Mouse (Mus musculus) embryonic facial prominence, embryonic 11.5 days (tissue): ENCODE results near the gene Naip2. TPM values are rescaled to one million over a fixed set of nuclear protein-coding genes. Genes with fewer than 3 reads are reported as not detected.
"Not testable (repeated sequence)": the region's sequence is repeated elsewhere in the genome, so short reads cannot be mapped to it uniquely, and the experiment has no call there.

Source experiments
- ATAC-seq: fragments of 200-750 bp; cut with Nextera tagmentation; replicated peaks from 2 replicates; pipeline ENCODE4 v1.8.0; 2017; ENCODE audit warnings: low read depth; ENCODE audit not compliant: insufficient number of reproducible peaks, low FRiP score, low TSS enrichment
- DNase-seq: peaks from one replicate; pipeline ENCODE4 v3.0.0-alpha.2; 2015; ENCODE audit warnings: low spot score
- H3K27ac ChIP-seq: fragments of 300-500 bp; sonication (generic); replicated peaks from 2 replicates; pipeline ENCODE4 v1.5.1; 2014; ENCODE audit warnings: mild to moderate bottlenecking, low read depth, low read length, control low read depth
- H3K27me3 ChIP-seq: fragments of 300-500 bp; sonication (generic); 2 replicates; pipeline ENCODE4 v1.6.1; 2014; ENCODE audit warnings: mild to moderate bottlenecking, low read length, moderate library complexity, mixed read lengths; ENCODE audit not compliant: control insufficient read depth, insufficient read depth
- H3K36me3 ChIP-seq: fragments of 300-500 bp; sonication (generic); replicated peaks from 2 replicates; pipeline ENCODE4 v1.6.1; 2014; ENCODE audit warnings: low read depth, mild to moderate bottlenecking, low read length, moderate library complexity, mixed read lengths; ENCODE audit not compliant: control insufficient read depth, insufficient read depth
- H3K4me1 ChIP-seq: fragments of 300-500 bp; sonication (generic); 2 replicates; pipeline ENCODE4 v1.6.1; 2014; ENCODE audit warnings: low read length, mixed read lengths; ENCODE audit not compliant: control insufficient read depth, insufficient read depth
- H3K4me2 ChIP-seq: fragments of 300-500 bp; sonication (generic); 2 replicates; pipeline ENCODE4 v1.6.1; 2014; ENCODE audit warnings: low read depth, mild to moderate bottlenecking, control low read depth, low read length, moderate library complexity
- H3K4me3 ChIP-seq: fragments of 300-500 bp; sonication (generic); 2 replicates; pipeline ENCODE4 v1.5.1; 2014; ENCODE audit warnings: low read depth, low read length, control low read depth
- H3K9ac ChIP-seq: fragments of 300-500 bp; sonication (generic); replicated peaks from 2 replicates; pipeline ENCODE4 v1.6.1; 2014; ENCODE audit warnings: mild to moderate bottlenecking, control low read depth, low read length
- H3K9me3 ChIP-seq: fragments of 300-500 bp; sonication (generic); replicated peaks from 2 replicates; pipeline ENCODE4 v1.6.1; 2016; ENCODE audit warnings: mild to moderate bottlenecking, low read length, inconsistent platforms, mixed read lengths; ENCODE audit not compliant: control insufficient read depth
- WGBS: fragments of 180-500 bp; shearing (Covaris S2); extraction: QIAGEN DNeasy Blood & Tissue Kit; methylation state at CpG from one replicate; pipeline ENCODE4 v1.1.7; 2014; 5-methylcytosine and 5-hydroxymethylcytosine counted together
- polyA plus RNA-seq: library from polyadenylated mRNA; unstranded; fragments of >200 nt; fragmentation: Nextera tagmentation; extraction: Ambion mirVana; gene quantifications from 2 replicates; pipeline ENCODE4 v1.2.1, GENCODE M21; 2014

Gene Naip2
- polyA plus RNA-seq, result 0.32 TPM in 2 replicates

GRCm38 (mm10) chr13:100201659-100202333, at the start of gene Naip2:
Naip2 (minus strand) TSS chr13:100202092.
- not testable (repeated sequence) for H3K9me3 ChIP-seq, H3K4me2 ChIP-seq, H3K9ac ChIP-seq, ATAC-seq, H3K36me3 ChIP-seq, H3K27me3 ChIP-seq, H3K4me3 ChIP-seq, DNase-seq, H3K27ac ChIP-seq, H3K4me1 ChIP-seq
- WGBS, result 64% methylated on average over 3 of the region's 3 CpGs

GRCm38 (mm10) chr13:100246896-100247519, 45.1 kb upstream of the Naip2 start:
- H3K9me3 ChIP-seq, DNase-seq, H3K27ac ChIP-seq, H3K36me3 ChIP-seq, H3K4me3 ChIP-seq, H3K9ac ChIP-seq, H3K4me1 ChIP-seq, H3K4me2 ChIP-seq, H3K27me3 ChIP-seq, ATAC-seq: not testable (repeated sequence)
- WGBS, result 75% methylated on average over 5 of the region's 5 CpGs

- DNase-seq, H3K4me1 ChIP-seq, H3K4me2 ChIP-seq, H3K27ac ChIP-seq, H3K9ac ChIP-seq, H3K36me3 ChIP-seq, ATAC-seq, H3K4me3 ChIP-seq, H3K9me3 ChIP-seq, H3K27me3 ChIP-seq: not testable (repeated sequence)
- WGBS, result 71% methylated on average over 4 of the region's 4 CpGs
Observed at GRCm38 (mm10) chr13:100246223-100246622, 44.3 kb upstream of the Naip2 start, which contains the start of gene Naip5. Naip5 (minus strand) TSS chr13:100246323.

- Histone ChIP-seq H3K4me3 (no peak overlapping the region), H3K4me1 (no peaks in the 10 kb centered on the region), H3K27me3 (no peaks in the 10 kb centered on the region), H3K36me3 (no peaks in the 10 kb centered on the region), H3K4me2 (no peak overlapping the region), H3K9ac (no peak overlapping the region), H3K9me3 (no peaks in the 10 kb centered on the region), H3K27ac (no peak overlapping the region)
- DNase-seq (no peak), ATAC-seq (no peak)
Observed at GRCm38 (mm10) chr13:100243702-100244101, 41.8 kb upstream of the Naip2 start.

- ATAC-seq, H3K27ac ChIP-seq, H3K27me3 ChIP-seq, H3K9ac ChIP-seq, H3K4me1 ChIP-seq, H3K4me2 ChIP-seq, DNase-seq, H3K4me3 ChIP-seq, H3K36me3 ChIP-seq, H3K9me3 ChIP-seq: not testable (repeated sequence)
- 92% methylated on average over 1 of the region's 1 CpGs for WGBS
Observed at GRCm38 (mm10) chr13:100213683-100214082, 11.8 kb upstream of the Naip2 start.

GRCm38 (mm10) chr13:100210540-100210939, 8.6 kb upstream of the Naip2 start:
- no peak overlapping the region for H3K9ac ChIP-seq
- no peaks in the 10 kb centered on the region for H3K36me3 ChIP-seq
- no peaks in the 10 kb centered on the region for H3K27me3 ChIP-seq
- no peak overlapping the region for H3K27ac ChIP-seq
- no peak for ATAC-seq
- DNase-seq, result peak; percentile 87
- H3K4me3 ChIP-seq, result no peak overlapping the region
- no peaks in the 10 kb centered on the region for H3K9me3 ChIP-seq
- no peaks in the 10 kb centered on the region for H3K4me1 ChIP-seq
- H3K4me2 ChIP-seq, result no peak overlapping the region
- WGBS, result 27% methylated on average over 8 of the region's 8 CpGs

- no peaks in the 10 kb centered on the region for H3K9me3 ChIP-seq
- no peaks in the 10 kb centered on the region for H3K4me1 ChIP-seq
- no peaks in the 10 kb centered on the region for H3K36me3 ChIP-seq
- H3K4me3 ChIP-seq, result no peak overlapping the region
- DNase-seq, result no peak
- H3K27me3 ChIP-seq, result no peaks in the 10 kb centered on the region
- H3K4me2 ChIP-seq, result no peak overlapping the region
- no peak overlapping the region for H3K9ac ChIP-seq
- H3K27ac ChIP-seq, result no peak overlapping the region
- WGBS, result 93% methylated on average over 1 of the region's 1 CpGs
- no peak for ATAC-seq
Observed at GRCm38 (mm10) chr13:100203319-100203718, 1.4 kb upstream of the Naip2 start.

GRCm38 (mm10) chr13:100200778-100201177, 1.1 kb downstream of the Naip2 start:
- no peak overlapping the region for H3K27ac ChIP-seq
- H3K36me3 ChIP-seq, result no peaks in the 10 kb centered on the region
- no peak overlapping the region for H3K4me3 ChIP-seq
- H3K9me3 ChIP-seq, result no peaks in the 10 kb centered on the region
- ATAC-seq, result no peak
- no peak for DNase-seq
- H3K27me3 ChIP-seq, result no peaks in the 10 kb centered on the region
- no peak overlapping the region for H3K4me2 ChIP-seq
- no peaks in the 10 kb centered on the region for H3K4me1 ChIP-seq
- no peak overlapping the region for H3K9ac ChIP-seq
